Mouse (Mus musculus): ENCODE results near the gene Fdxr.

GRCm38 (mm10) chr11:115308781-115309180, 31.9 kb upstream of the Fdxr start:
- TF ChIP-seq EP300 (IDR thresholded peaks at IDR 0.05; ENCODE audit: low read depth) = no peak
- TF ChIP-seq CTCF (IDR thresholded peaks at IDR 0.05; ENCODE audit: low read depth) = no peak

Data from liver, postnatal 0 days (tissue).